Mouse (Mus musculus) cortical plate, adult 2 months (tissue): ENCODE measurements around the gene Ctu2.

Experiments
- CTCF ChIP-seq: fragments of 200-500 bp; IDR thresholded peaks from 2 replicates; pipeline ENCODE4 v1.5.1; 2011; ENCODE audit warnings: mild to moderate bottlenecking, control low read depth, low read length; ENCODE audit not compliant: insufficient read depth; ENCODE audit errors: extremely low read depth
- POLR2A ChIP-seq: fragments of 200-500 bp; IDR thresholded peaks from 2 replicates; pipeline ENCODE4 v1.6.1; 2011; ENCODE audit warnings: mild to moderate bottlenecking, low read length, control low read depth; ENCODE audit not compliant: insufficient read depth; ENCODE audit errors: extremely low read depth

DNA sequence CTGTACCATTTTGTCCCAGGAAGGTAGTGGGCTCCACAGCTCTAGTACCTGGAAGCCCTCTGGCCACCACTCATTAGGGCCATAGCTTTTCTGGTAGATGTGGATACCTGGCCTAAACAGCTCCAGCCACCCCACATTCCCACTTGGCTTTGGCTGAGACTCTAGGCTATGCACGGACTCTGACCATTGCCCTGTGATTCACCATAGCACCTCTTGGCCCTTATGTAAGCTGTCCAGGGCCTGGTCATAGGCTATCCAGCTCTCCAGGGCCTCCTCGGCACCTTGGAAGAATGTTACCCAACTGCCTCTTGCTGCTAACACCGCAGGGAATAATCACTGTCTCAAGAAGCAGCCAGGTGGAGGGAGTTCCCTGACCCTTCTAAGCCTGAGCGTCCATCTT, 53.2 kb downstream of the Ctu2 start:
- TF ChIP-seq CTCF (no peak), POLR2A (no peak)
